ENCODE assay signal across 9 mouse cellular contexts in the genomic region with DNA sequence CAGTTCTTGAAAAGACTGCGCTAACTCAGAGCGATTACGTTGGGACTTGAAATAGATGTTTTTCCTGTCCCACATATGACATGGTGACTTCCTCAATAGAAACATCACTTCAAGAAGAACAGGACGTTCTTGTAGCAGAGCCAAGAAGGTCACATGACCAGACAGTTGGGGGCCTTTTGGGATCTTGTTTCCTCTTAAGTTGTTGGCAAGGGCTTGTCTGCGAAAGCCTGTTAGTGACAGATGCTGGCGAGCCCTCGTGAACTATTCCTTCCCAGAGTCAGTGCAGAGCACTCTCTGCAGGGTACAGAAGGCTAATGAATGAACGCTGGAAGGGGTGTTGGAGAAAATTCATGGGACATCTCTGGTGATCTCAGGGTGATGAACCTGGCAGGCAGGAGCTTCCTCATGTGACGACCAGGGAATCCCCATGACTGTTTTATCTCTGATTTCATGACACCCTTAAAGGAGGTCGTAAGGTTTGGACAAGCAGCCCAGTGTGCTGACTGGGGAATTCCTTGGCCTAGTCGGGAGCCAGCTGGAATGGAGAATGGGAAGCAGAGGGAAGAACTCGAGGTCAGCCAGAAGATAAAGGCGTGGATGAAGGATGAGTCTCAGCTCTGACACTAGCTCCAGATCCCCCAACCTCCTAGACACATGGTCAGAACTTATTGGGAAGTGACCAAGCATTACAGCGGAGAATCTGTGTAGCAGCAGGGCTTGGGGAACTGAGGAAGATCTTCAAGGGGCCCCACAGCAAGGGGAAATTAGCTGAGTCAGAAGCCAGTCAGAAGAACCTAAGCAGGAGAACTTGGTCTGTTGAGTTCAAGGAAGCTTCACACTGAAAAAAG. TPM values are rescaled to one million over a fixed set of nuclear protein-coding genes. Genes with fewer than 3 reads are reported as not detected.
A peak's percentile ranks its signal among the peaks of the same experiment; 100 is the strongest.
DNase-seq lines count a peak whose midpoint lies in the region; ATAC-seq and TF ChIP-seq lines count a peak whose summit lies in the region.
"Had no signal": no experiment of that assay in that cellular context is flagged by ENCODE, and none has a peak within 500 bp of the region (broad histone marks: within the 10 kb centered on the region; RNA-seq: fewer than 3 reads in every experiment).

No protein-coding gene starts in this region.

- no peak for TF ChIP-seq POLR2A in spleen, adult 2 months (IDR thresholded peaks at IDR 0.05; ENCODE audit: low read depth, low read length)
- TF ChIP-seq POLR2A in thymus, adult 2 months (IDR thresholded peaks at IDR 0.05; ENCODE audit: control insufficient read depth, extremely low read depth, insufficient read depth, low read length, poor library complexity): no peak

- no peak overlapping the region for H3K4me2 ChIP-seq in intestine, embryonic 14.5 days (ENCODE audit: low read length)
- H3K4me2 ChIP-seq: embryonic facial prominence, embryonic 12.5 days had no signal

- H3K4me1 ChIP-seq in spleen, adult 2 months (ENCODE audit: control insufficient read depth, insufficient read depth, insufficient read length): peaks cover 4% of the 10 kb centered on the region; the same call in 1 of the 2 replicates
- H3K4me1 ChIP-seq in intestine, embryonic 14.5 days (replicated peaks; ENCODE audit: control insufficient read depth, insufficient read depth, low read length): peaks cover 14% of the 10 kb centered on the region
- peaks cover 24% of the 10 kb centered on the region for H3K4me1 ChIP-seq in thymus, adult 2 months (replicated peaks; ENCODE audit: control insufficient read depth, insufficient read depth, low read length)
- H3K4me1 ChIP-seq: embryonic facial prominence, embryonic 12.5 days had no signal

- peak overlapping the region; percentile 61 for H3K27ac ChIP-seq in spleen, adult 2 months (ENCODE audit: insufficient read depth, low read length)
- peak overlapping the region; percentile 17; the same call in 1 of the 2 replicates for H3K27ac ChIP-seq in intestine, embryonic 14.5 days (ENCODE audit: low read depth)
- peak overlapping the region; percentile 56; the same call in 1 of the 2 replicates for H3K27ac ChIP-seq in thymus, adult 2 months (ENCODE audit: control insufficient read depth, insufficient read depth, low read length)
- H3K27ac ChIP-seq: embryonic facial prominence, embryonic 12.5 days had no signal

- H3K27me3 ChIP-seq in spleen, adult 2 months (ENCODE audit: control insufficient read depth, insufficient read depth, low read length): no peaks in the 10 kb centered on the region
- H3K27me3 ChIP-seq in intestine, embryonic 14.5 days (replicated peaks; ENCODE audit: control insufficient read depth, insufficient read depth, low read length): no peaks in the 10 kb centered on the region
- no peaks in the 10 kb centered on the region for H3K27me3 ChIP-seq in thymus, adult 2 months (ENCODE audit: control insufficient read depth, insufficient read depth, low read length)
- H3K27me3 ChIP-seq: embryonic facial prominence, embryonic 12.5 days had no signal

- DNase-seq in CD4-positive, CD25-positive, alpha-beta regulatory T cell, adult 2 months (ENCODE audit: low read depth, low spot score): peak; percentile 9
- DNase-seq in spleen, adult 2 months (ENCODE audit: low read depth in 1 of 2, low spot score in 2 of 2): peak; percentile 19 to 51
- no peak for DNase-seq in spleen, adult 12 weeks (ENCODE audit: low spot score)
- peak; percentile 65 for DNase-seq in intestine, embryonic 14.5 days (ENCODE audit: low spot score)
- peak; percentile 95 for DNase-seq in lung, postnatal 10 days
- peak; percentile 54 for DNase-seq in thymus, adult 2 months
- no peak for DNase-seq in retina, embryonic 14.5 days (ENCODE audit: low spot score)

- no peak overlapping the region for H3K4me3 ChIP-seq in spleen, adult 2 months (ENCODE audit: extremely low read depth, insufficient read depth, insufficient read length)
- no peak overlapping the region for H3K4me3 ChIP-seq in intestine, embryonic 14.5 days (ENCODE audit: low read depth, low read length)
- no peak overlapping the region for H3K4me3 ChIP-seq in thymus, adult 2 months (ENCODE audit: control insufficient read depth, insufficient read depth, low read length)
- H3K4me3 ChIP-seq: embryonic facial prominence, embryonic 12.5 days had no signal

- 17% methylated on average over 14 of the region's 14 CpGs for WGBS in spleen, adult 2 months
- WGBS in intestine, embryonic 14.5 days: 43% methylated on average over 14 of the region's 14 CpGs
- WGBS in thymus, adult 2 months: 16% methylated on average over 14 of the region's 14 CpGs

- ATAC-seq in CD4-positive, CD25-positive, alpha-beta regulatory T cell, adult 4 months: no peak
- ATAC-seq in intestine, embryonic 14.5 days (replicated peaks; ENCODE audit: low FRiP score, low TSS enrichment, low read depth): peak; percentile 50; the same call in 1 of the 2 replicates

- H3K9me3 ChIP-seq in intestine, embryonic 14.5 days (ENCODE audit: control insufficient read depth, low read length): no peaks in the 10 kb centered on the region
- H3K9me3 ChIP-seq: embryonic facial prominence, embryonic 12.5 days had no signal

- no peak overlapping the region for H3K9ac ChIP-seq in intestine, embryonic 14.5 days (ENCODE audit: low read length)
- H3K9ac ChIP-seq: embryonic facial prominence, embryonic 12.5 days had no signal

- H3K36me3 ChIP-seq in spleen, adult 2 months (ENCODE audit: control insufficient read depth, insufficient read depth, low read length): no peaks in the 10 kb centered on the region
- no peaks in the 10 kb centered on the region for H3K36me3 ChIP-seq in intestine, embryonic 14.5 days (ENCODE audit: control insufficient read depth, insufficient read depth, low read length)
- H3K36me3 ChIP-seq in thymus, adult 2 months (ENCODE audit: control insufficient read depth, insufficient read depth, low read length): no peaks in the 10 kb centered on the region
- H3K36me3 ChIP-seq: embryonic facial prominence, embryonic 12.5 days had no signal

- TF ChIP-seq CTCF in spleen, adult 2 months (IDR thresholded peaks at IDR 0.05; ENCODE audit: extremely low read depth, insufficient read depth, insufficient read length, insufficient replicate concordance): no peak
- TF ChIP-seq CTCF in thymus, adult 2 months (IDR thresholded peaks at IDR 0.05; ENCODE audit: borderline replicate concordance, control insufficient read depth, extremely low read depth, insufficient read depth, low read length, poor library complexity): no peak

RNA-seq across cellular contexts. Expression of a gene that starts 59.1 kb away (rescaled TPM):
- polyA plus RNA-seq in CD4-positive, CD25-positive, alpha-beta regulatory T cell, adult 4 months (2017; shearing (Covaris generic)): 10 to 100 TPM; 11.3 to 39.0 TPM
- polyA plus RNA-seq in spleen, adult 2 months (2012; rRNA removed): 9.4 and 9.7 TPM in 2 replicates
- 2.7 TPM in 2 replicates for polyA plus RNA-seq in intestine, embryonic 14.5 days (2014; fragmentation: Nextera tagmentation; extraction: Ambion mirVana)
- 12.1 and 12.6 TPM in 2 replicates for polyA plus RNA-seq in thymus, adult 2 months (2012; rRNA removed)

Comparison
In these comparisons a context has a peak if more than half of its experiments do, and no peak if none do; other contexts are left out.
1. DNase-seq: peak in CD4-positive, CD25-positive, alpha-beta regulatory T cell, adult 2 months (single experiment), spleen, adult 2 months (2 of 2), intestine, embryonic 14.5 days (single experiment), lung, postnatal 10 days (single experiment) and thymus, adult 2 months (single experiment); none in spleen, adult 12 weeks (single experiment) and retina, embryonic 14.5 days (single experiment).
2. Peak in every context shown above with its lines, with median percentiles within 50 percentile points of each other: H3K27ac ChIP-seq.